Mouse (Mus musculus) myocyte (in vitro differentiated cells): Measurements from ENCODE around the gene Ctsd. TPM values are rescaled to one million over a fixed set of nuclear protein-coding genes. Genes with fewer than 3 reads are reported as not detected.

ENCODE experiments used
- H3K27me3 ChIP-seq: one replicate; pipeline ENCODE4 v1.6.1; 2011; ENCODE audit not compliant: control insufficient read depth, insufficient read depth, insufficient read length
- H3K36me3 ChIP-seq: one replicate; pipeline ENCODE4 v1.6.1; 2011; ENCODE audit not compliant: control insufficient read depth, insufficient read depth
- H3K4me2 ChIP-seq: one replicate; pipeline ENCODE4 v1.6.1; 2011; ENCODE audit warnings: low read depth, control low read depth
- H3K4me3 ChIP-seq: one replicate; pipeline ENCODE4 v1.5.1; 2011; ENCODE audit warnings: mild to moderate bottlenecking, control low read depth, moderate library complexity
- H3K79me2 ChIP-seq: one replicate; pipeline ENCODE4 v1.6.1; 2011; ENCODE audit not compliant: control insufficient read depth, insufficient read depth
- H3ac ChIP-seq: one replicate; pipeline ENCODE4 v1.6.1; 2011; ENCODE audit not compliant: control insufficient read depth, insufficient read length
- CEBPB ChIP-seq: IDR thresholded peaks from 2 replicates; pipeline ENCODE4 v1.6.1; 2011; ENCODE audit warnings: mild to moderate bottlenecking, moderate library complexity; ENCODE audit not compliant: poor library complexity, insufficient read depth, severe bottlenecking
- E2F4 ChIP-seq: IDR thresholded peaks from one replicate; pipeline ENCODE4 v1.6.1; 2011; ENCODE audit warnings: mild to moderate bottlenecking, control low read depth, moderate library complexity; ENCODE audit not compliant: insufficient read depth
- MAX ChIP-seq: IDR thresholded peaks from one replicate; pipeline ENCODE4 v1.6.1; 2011; ENCODE audit warnings: low read depth, mild to moderate bottlenecking, control low read depth
- MYOD1 ChIP-seq, 3 experiments: IDR thresholded peaks; one replicate each; pipeline ENCODE4 v1.6.1; 2011; ENCODE audit warnings: control low read depth in 2 of 3, low read depth in 2 of 3, mild to moderate bottlenecking in 2 of 3, moderate library complexity in 1 of 3; ENCODE audit not compliant: insufficient read length in 2 of 3, control insufficient read depth in 1 of 3
- MYOG ChIP-seq, 3 experiments: IDR thresholded peaks; one replicate each; pipeline ENCODE4 v1.6.1; 2011; ENCODE audit warnings: control low read depth in 2 of 3, low read depth in 2 of 3, mild to moderate bottlenecking in 2 of 3; ENCODE audit not compliant: insufficient read length in 2 of 3, control insufficient read depth in 1 of 3, insufficient read depth in 1 of 3
- POLR2A ChIP-seq: IDR thresholded peaks from one replicate; pipeline ENCODE4 v1.6.1; 2011; ENCODE audit warnings: low read depth, mild to moderate bottlenecking, control low read depth, moderate library complexity; ENCODE audit not compliant: insufficient read length
- POLR2AphosphoS2 ChIP-seq: IDR thresholded peaks from one replicate; pipeline ENCODE4 v1.6.1; 2011; ENCODE audit warnings: low read depth, control low read depth; ENCODE audit not compliant: insufficient read length
- REST ChIP-seq: IDR thresholded peaks from one replicate; pipeline ENCODE4 v1.6.1; 2011; ENCODE audit warnings: mild to moderate bottlenecking, control low read depth, moderate library complexity; ENCODE audit not compliant: insufficient read depth, insufficient read length
- SRF ChIP-seq: IDR thresholded peaks from one replicate; pipeline ENCODE4 v1.6.1; 2011; ENCODE audit warnings: low read depth; ENCODE audit not compliant: control insufficient read depth, insufficient read length
- TCF12 ChIP-seq: IDR thresholded peaks from one replicate; pipeline ENCODE4 v1.6.1; 2011; ENCODE audit warnings: mild to moderate bottlenecking, control low read depth; ENCODE audit not compliant: poor library complexity, insufficient read depth, severe bottlenecking
- TCF3 ChIP-seq: IDR thresholded peaks from one replicate; pipeline ENCODE4 v1.6.1; 2011; ENCODE audit warnings: low read depth, control low read depth; ENCODE audit not compliant: insufficient read length
- USF1 ChIP-seq: IDR thresholded peaks from one replicate; pipeline ENCODE4 v1.6.1; 2011; ENCODE audit warnings: low read depth, mild to moderate bottlenecking, control low read depth, moderate library complexity
- polyA plus RNA-seq: library from polyadenylated mRNA; unstranded; fragments of >200 nt; fragmentation: generic; extraction: Trizol; gene quantifications from one replicate; pipeline ENCODE4 v1.2.1, GENCODE M21; 2012; ENCODE audit warnings: missing spikeins

Ctsd gene
- polyA plus RNA-seq, 1 experiment, result 887 TPM

DNA sequence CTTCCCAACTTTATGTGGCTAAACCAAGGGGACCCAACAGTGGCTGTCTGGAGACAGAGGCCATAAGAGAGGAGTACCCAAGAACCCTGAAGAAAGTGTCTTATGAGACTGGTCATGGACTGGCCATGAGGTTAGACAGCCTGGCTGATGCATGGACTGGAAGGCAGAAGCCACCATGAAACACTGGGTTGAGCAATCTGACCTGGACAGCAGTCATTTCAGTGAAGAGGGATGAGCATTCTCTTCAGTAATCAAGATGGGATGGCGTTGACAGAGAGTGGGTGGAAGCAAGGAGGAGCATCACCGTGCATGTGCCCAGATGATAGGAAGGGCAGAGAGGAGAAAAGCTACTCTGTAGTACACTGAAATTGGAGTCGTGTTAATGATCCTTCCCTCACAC is 3.3 kb upstream of the Ctsd start:
- Histone ChIP-seq H3K4me3 (no peak overlapping the region), H3K4me2 (no peak overlapping the region), H3K79me2 (peaks cover 15% of the 10 kb centered on the region), H3K36me3 (no peaks in the 10 kb centered on the region), H3ac (no peak overlapping the region), H3K27me3 (no peaks in the 10 kb centered on the region)
- TF ChIP-seq CEBPB (no peak), MAX (no peak), POLR2AphosphoS2 (no peak), MYOD1 (IDR thresholded peaks at IDR 0.05; ENCODE audit: control insufficient read depth in 1 of 3, insufficient read length in 2 of 3, low read depth in 2 of 3) (no peak), POLR2A (no peak), REST (no peak), TCF12 (no peak), SRF (no peak), MYOG (IDR thresholded peaks at IDR 0.05; ENCODE audit: control insufficient read depth in 1 of 3, insufficient read depth in 1 of 3, insufficient read length in 2 of 3, low read depth in 2 of 3) (no peak), E2F4 (no peak), TCF3 (no peak), USF1 (no peak)

GRCm38 (mm10) chr7:142389961-142390650 is 2.3 kb upstream of the Ctsd start:
- H3K4me3 ChIP-seq, result no peak overlapping the region
- H3K36me3 ChIP-seq, result peaks cover 2% of the 10 kb centered on the region
- H3K4me2 ChIP-seq, result no peak overlapping the region
- H3ac ChIP-seq, result no peak overlapping the region
- H3K27me3 ChIP-seq, result no peaks in the 10 kb centered on the region
- peaks cover 25% of the 10 kb centered on the region for H3K79me2 ChIP-seq
- TF ChIP-seq SRF, result no peak

- Histone ChIP-seq H3ac (no peak overlapping the region), H3K36me3 (peaks cover 12% of the 10 kb centered on the region), H3K4me3 (no peak overlapping the region), H3K79me2 (peaks cover 35% of the 10 kb centered on the region), H3K4me2 (no peak overlapping the region), H3K27me3 (no peaks in the 10 kb centered on the region)
- no peak for TF ChIP-seq SRF
- TF ChIP-seq MAX, result no peak
- TF ChIP-seq POLR2A, result no peak
- TF ChIP-seq TCF12, result no peak
- no peak for TF ChIP-seq TCF3
- TF ChIP-seq MYOD1 (IDR thresholded peaks at IDR 0.05; ENCODE audit: control insufficient read depth in 1 of 3, insufficient read length in 2 of 3, low read depth in 2 of 3), result no peak
- TF ChIP-seq POLR2AphosphoS2, result no peak
- no peak for TF ChIP-seq E2F4
- TF ChIP-seq MYOG (IDR thresholded peaks at IDR 0.05; ENCODE audit: control insufficient read depth in 1 of 3, insufficient read depth in 1 of 3, insufficient read length in 2 of 3, low read depth in 2 of 3), result no peak
- TF ChIP-seq USF1, result no peak
- no peak for TF ChIP-seq CEBPB
- no peak for TF ChIP-seq REST
Measured at GRCm38 (mm10) chr7:142388740-142389139, 902 bp upstream of the Ctsd start.

GRCm38 (mm10) chr7:142388198-142388597 is 360 bp upstream of the Ctsd start:
- H3K27me3 ChIP-seq, result no peaks in the 10 kb centered on the region
- H3ac ChIP-seq, result peak overlapping the region; percentile 67
- peak overlapping the region; percentile 94 for H3K4me3 ChIP-seq
- peak overlapping the region; percentile 46 for H3K4me2 ChIP-seq
- H3K79me2 ChIP-seq, result peaks cover 35% of the 10 kb centered on the region
- TF ChIP-seq USF1 (no peak), POLR2A (no peak), E2F4 (no peak), REST (no peak), MAX (no peak), TCF3 (no peak), SRF (no peak), MYOD1 (IDR thresholded peaks at IDR 0.05; ENCODE audit: control insufficient read depth in 1 of 3, insufficient read length in 2 of 3, low read depth in 2 of 3) (no peak), TCF12 (no peak), MYOG (IDR thresholded peaks at IDR 0.05; ENCODE audit: control insufficient read depth in 1 of 3, insufficient read depth in 1 of 3, insufficient read length in 2 of 3, low read depth in 2 of 3) (no peak), CEBPB (no peak), POLR2AphosphoS2 (no peak)
- peaks cover 18% of the 10 kb centered on the region for H3K36me3 ChIP-seq

- no peaks in the 10 kb centered on the region for H3K27me3 ChIP-seq
- H3ac ChIP-seq, result peak overlapping the region; percentile 67
- no peak for TF ChIP-seq MYOG (IDR thresholded peaks at IDR 0.05; ENCODE audit: control insufficient read depth in 1 of 3, insufficient read depth in 1 of 3, insufficient read length in 2 of 3, low read depth in 2 of 3)
- peak; percentile 38 for TF ChIP-seq POLR2A
- H3K4me3 ChIP-seq, result peak overlapping the region; percentile 94
- H3K36me3 ChIP-seq, result peaks cover 26% of the 10 kb centered on the region
- H3K4me2 ChIP-seq, result peak overlapping the region; percentile 81
- H3K79me2 ChIP-seq, result peaks cover 35% of the 10 kb centered on the region
Measured at GRCm38 (mm10) chr7:142386621-142387201, 1.1 kb downstream of the Ctsd start.
